Mouse (Mus musculus) right cerebral cortex, adult 2 months (tissue): ENCODE data around the gene B3gnt8.
"Not testable (repeated sequence)": the region's sequence is repeated elsewhere in the genome, so short reads cannot be mapped to it uniquely, and the experiment has no call there.

ENCODE experiments used
- DNase-seq, 2 experiments: peaks; one replicate each; pipeline ENCODE4 v3.0.0; 2021 to 2022; ENCODE audit warnings: low spot score in 2 of 2

B3gnt8 gene

DNA sequence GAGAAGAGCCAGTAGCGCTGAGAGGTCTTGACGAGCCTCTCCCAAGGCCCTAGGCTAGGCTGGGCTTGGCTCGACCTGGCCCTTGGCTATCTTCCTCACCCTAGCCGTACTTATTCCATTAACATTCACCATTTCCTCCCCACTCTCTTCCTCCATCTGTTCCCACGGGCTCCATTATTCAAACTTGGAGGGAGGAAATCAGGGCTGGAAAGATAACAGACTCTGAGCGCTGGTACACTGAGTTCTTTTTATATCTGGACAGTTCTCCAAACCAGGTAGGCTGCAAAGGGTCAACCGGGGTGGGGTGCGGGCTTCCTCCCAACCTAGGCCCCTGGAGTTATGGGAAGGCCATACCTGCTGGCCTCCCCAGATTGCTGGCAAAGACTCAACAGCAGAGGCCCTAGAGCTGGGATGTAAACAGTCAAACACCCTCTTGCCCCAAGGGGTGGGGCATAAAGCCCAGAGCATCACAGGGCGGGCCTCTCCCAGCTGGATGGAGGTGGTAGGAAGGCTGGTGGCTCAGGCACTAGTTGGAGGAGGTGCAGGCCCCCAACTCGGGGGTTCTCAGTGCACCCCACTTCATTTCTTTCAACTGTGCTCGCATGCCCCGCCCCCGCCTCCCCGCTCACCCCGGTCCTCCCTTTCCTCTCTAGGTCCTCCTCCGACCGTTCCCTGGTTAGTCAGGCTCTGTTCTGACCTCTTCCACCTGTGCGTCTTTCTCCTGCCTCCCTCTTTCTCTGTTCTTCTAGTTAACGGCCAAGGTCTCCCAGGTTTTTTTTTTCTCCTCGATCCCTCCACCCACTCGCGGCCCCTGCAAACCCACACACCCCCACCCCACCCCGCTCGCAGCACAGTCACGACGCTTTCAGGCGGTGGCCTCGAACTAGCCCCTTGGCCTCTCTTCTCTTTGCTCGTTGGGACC lies at the start of gene B3gnt8:
B3gnt8 (plus strand) TSS at position 146 of the 922 bp plus-strand sequence.
- DNase-seq = no peak

DNA sequence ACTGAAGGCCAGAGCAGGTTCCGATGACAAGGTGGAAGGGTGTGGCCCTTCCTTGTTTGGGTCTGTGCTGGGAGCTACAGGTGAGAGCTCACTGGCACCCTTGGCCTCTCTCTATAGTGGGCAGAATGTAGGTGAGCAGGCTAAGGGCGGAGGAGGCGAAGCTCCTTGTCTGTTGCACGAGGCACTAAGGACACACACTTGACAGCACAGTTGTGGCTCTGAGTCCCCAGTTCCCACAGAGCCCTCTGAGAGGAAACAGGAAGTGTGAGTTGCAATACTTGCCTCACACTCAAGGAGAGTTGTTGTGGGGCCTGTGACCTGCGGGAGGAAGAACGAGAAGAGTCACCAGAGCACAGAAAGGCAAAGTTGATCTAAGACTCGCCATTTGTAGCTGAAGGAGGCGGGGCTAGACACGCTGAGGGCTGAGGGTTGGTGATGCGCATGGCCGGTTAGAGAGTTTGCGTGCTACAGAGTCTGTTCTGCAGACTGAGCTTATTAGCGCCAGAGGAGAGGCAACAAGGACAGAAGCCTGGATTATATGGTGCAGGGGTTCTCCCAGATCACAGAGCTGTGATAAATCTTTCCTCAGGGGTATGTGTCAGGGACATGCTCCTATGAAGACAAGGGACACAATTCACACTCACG lies 49.5 kb upstream of the B3gnt8 start:
- DNase-seq = not testable (repeated sequence)

DNA sequence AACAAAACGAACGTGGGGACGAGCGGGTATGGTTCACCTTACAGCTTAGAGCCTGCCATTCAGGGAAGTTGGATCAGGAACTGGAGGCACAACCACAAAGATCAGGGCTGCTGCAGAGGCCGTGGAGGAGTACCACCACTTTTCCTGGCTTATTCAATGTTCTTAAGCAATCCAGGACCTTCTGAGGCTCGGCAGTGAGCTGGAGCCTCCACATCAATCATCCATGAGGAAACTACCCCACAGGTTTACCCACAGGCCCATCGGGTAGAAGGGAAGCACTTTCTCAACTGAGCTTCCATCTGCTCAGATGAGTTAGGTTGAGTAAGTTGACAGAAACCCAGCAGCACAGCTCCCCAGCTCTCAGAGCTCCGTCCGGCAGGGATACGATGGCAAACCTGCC lies 47.0 kb upstream of the B3gnt8 start:
- no peak for DNase-seq

DNA sequence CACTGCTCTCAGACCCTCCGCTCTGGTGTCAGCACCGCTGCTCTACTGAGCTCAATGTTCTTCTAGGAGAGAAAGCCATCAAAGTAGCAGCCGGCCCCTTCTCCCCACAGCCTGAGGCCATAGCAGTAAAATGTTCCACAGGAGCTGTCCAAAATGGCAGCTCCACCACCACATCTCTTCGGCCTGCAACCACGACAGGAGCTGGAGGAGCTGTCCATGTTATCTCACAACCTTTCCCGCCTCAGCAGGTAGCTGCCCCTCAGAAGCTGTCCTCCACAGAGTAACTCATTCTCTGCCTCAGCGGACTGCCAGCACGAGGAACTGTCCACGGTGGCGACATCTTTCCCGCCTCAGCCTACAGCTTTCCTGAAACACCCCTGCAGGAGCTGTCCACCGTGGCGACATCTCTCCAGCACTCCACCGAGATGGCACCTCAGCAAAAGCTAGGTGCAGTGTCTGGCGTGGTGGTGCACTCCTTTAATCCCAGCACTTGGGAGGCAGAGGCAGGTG lies 44.1 kb upstream of the B3gnt8 start:
- DNase-seq = no peak

DNA sequence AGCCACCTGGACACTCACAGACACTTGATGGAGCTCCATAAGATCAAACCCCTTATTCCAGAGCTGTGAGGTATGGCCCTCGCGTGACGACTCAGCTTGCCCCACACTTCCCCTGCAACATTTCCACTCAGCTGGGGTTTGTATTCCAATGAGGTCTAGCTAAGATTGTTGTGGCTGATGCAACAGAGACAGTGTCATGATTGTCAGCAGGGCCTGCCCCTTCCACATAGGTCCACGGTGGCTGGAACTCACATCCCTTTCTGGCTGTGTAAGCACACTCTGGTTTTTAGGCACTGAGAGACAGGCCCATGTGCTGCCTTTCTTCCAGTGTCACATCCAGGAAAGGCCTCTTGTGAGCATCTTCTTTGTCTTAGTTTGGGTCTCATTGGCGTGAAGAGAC lies 41.8 kb upstream of the B3gnt8 start:
- DNase-seq = no peak

DNA sequence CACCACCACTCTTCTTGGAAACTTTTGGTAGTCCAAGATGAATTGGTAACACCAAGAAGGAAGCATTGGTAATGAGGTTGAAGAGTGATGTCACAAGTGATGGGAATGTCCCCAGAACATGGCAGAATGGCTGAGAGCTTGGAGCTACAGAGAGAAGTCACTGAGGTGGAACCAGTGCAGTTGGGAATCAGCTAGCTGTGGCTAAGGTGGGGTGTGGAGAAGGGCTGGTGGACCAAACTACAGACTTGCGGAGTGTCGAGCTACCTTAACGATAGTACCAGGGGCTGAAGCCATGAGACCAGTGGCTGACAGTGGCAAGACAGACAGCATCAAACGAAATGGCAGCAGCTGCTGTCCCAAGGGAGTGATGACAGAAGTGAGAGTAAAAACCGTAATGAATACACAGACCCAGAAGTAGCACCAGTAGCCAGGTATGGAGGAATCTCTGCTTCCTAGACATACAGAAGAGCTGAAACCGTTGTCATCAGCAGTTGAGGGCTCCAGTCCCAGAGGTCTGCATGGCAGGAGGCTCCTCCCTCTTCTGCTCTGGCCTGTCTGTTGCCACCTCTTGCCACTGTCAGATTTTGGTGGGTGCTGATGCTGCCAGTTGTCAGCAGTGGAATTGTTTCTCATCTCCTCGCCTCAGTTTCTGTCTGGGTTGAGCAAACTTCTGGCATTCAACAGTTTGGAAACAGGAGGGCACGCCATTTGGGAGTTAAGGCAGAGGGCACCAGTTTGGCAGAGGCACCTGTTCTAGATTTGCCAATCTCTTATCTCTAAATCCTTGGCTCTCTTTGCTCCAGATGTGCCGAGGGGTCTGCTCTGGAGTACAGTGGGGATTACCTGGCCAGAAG lies 40.9 kb upstream of the B3gnt8 start:
- no peak for DNase-seq

DNA sequence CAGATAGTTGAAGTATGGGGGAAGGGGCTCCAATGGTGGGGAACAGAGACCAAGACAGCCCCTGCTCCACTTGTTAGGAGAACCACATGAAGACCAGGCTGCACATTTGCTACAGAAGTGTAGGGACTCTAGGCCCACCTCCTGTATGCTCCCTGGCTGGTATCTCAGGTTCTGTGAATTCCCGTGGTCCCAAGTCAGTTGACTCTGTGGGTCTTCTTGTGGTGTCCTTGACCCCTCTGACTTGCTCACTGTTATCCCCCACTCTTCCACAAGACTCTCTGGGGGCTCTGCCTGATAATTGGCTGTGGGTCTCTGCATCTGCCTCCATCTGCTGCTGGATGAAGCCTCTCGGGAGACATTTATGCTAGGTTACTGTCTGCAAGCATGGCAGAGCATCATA lies 35.2 kb upstream of the B3gnt8 start:
- DNase-seq = no peak

DNA sequence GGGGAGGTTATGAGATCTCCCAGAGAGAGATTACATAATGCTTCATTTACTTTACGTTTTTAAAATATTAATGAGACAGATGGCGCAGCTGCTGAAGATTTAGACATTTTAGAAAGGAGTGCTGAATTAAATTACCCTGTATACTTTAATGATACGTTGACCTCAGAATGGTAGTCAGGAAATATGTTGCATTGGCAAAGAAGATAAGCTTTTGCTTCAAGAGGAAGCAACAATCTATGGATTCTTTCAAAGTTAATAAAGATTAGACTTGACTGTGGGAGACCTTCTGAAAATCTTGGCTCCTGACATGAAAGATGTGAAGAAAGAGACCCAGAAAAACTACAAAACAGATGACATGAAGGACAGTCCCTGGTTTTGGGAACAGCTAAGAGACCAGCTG lies 32.6 kb upstream of the B3gnt8 start:
- no peak for DNase-seq

DNA sequence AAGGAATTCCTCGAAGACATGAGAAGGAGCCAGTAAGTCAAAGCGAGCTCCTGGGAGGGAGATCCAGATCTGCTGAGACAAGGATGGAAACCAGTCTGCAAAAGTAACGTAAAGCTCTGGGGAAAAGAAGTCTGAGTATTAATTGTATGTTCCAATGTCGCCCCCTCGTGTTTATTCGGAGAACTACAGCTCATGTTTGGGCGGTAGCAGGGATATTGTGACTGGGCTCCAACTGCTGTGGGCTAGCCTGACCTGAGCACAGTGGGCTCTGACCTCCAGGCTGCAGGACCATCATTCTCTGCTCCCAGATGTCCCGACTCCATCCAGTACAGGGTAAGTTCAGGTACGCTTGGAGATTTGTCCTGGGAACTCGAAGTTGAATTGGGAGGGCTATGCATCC lies 26.8 kb upstream of the B3gnt8 start:
- DNase-seq = peak; percentile 86 to 89

DNA sequence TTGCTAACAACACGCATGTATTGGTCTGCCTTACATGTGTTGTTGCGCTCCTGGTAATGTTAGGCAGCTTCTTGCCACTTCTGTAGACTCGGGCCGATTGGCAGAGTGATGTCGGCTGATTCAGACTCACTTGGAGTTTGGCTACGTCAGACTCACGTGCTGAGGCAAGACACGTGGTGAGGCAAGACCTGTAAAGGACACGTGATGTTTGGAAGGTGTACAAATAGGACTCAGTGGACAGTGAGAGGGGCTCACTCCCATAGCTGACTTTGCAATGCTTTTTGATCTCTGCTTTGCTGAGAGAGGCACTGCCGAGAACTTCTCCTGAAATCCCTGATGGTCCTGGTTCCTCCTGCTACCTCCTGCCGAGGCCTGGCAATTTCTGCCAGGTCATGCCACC lies 25.8 kb upstream of the B3gnt8 start:
- DNase-seq = no peak

DNA sequence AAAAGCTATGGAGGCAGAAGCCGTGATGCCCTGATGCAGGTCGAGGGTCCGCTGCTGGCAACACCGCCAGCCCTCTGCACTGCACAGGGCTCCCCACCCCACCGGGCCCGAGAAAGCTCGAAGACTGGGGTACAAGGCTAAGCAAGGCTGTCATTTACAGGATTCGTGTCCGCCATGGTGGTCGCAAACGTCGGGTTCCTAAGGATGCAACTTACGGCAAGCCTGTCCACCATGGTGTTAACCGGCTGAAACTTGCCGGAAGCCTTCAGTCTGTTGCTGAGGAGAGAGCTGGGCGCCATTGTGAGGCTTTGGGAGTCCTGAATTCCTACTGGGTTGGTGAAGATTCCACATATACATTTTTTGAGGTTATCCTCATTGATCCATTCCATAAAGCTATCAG lies 25.1 kb upstream of the B3gnt8 start:
- no peak for DNase-seq

DNA sequence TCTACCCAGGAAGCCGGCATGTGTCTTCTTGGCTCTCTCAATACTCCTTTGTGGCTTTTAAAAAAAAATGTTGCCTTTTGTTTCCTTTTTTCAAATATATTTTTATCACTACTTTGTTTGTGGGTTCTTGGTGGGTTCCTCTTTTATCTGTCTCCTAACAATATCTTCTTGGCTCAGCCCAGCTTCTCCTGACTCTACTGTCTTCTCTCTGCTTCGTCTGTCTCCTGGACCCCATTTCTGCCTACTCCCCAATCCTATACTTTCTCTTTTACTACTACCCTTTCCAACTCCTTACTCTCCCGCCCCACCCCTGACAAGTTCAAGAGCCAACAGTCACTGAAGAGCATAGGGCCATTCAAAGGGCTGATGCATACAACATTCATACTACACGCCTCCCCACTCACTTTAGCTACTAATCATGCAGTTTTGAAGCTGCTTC lies 19.8 kb upstream of the B3gnt8 start:
- no peak for DNase-seq

DNA sequence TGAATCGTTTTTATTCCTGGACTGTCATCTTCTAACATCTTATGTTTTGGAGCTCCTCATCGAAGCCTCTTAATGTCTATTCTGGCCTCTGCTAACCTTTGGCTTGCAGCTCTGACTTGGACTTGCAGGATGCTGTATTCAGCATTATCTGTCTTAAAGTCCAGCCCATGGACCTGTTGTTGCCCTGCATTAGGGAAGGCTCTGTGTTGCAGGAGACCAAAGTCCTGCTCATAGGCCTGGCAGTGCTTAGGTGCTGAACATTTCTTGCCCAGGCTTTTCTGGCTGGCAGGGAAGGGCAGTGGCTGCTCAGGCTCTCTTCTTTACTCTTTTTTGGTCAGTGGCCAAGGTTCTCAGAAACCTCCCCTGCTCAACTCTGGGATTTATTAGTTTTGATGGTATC lies 19.3 kb upstream of the B3gnt8 start:
- no peak for DNase-seq

DNA sequence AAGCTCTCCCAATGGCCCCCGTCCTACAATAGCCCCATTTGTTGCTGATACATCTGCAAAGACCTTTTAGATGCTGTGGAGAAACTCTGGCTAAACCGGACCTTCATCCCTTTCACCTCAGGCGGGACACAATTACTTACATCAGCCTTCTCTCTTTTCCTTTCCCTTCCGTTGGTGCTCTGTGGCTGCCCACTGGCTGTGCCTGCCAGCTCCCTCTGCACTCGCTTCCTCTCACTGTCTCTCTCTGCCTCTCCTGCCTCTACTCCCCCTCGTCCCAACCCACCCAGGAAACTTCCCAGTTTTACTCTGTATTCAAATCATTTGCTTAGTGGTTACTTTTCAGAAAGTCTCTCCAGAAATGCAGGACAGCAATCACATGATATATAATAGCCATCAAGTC lies 16.4 kb upstream of the B3gnt8 start:
- DNase-seq = no peak

DNA sequence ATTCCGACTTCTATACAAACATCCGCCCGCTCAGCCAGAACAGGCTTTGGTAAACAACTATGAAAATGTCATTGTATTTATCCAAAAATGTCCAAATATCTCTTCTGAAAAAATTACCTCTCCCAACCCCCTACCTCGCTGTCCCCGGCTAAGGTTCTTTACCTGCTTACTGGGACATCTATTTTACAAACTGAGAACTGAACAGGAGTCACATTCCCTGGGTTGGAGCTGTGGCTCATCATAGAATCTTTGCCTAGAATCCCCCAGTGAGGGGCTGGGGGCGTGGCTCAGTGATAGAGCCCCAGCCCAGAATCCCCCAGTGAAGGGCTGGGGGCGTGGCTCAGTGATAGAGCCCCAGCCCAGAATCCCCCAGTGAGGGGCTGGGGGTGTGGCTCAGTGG lies 15.0 kb upstream of the B3gnt8 start:
- DNase-seq = no peak

DNA sequence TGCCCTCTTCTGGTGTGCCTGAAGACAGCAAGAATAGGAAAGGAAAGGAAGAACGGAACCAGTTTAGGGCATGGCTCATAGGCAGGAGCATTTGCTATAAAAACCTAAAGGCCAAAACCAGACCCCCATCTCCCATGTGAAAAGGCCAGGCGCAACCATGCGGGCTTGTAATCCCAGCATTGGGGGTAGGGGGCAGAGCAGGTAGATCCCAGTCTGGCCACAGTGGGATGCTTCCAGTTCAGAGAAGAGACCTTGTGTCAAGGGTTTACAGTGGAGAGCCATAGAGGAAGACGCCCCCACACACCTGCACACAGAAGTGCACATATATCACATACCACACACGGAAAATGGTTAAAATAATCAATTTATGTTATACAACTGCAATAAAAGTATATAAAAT lies 12.4 kb upstream of the B3gnt8 start:
- DNase-seq = no peak

DNA sequence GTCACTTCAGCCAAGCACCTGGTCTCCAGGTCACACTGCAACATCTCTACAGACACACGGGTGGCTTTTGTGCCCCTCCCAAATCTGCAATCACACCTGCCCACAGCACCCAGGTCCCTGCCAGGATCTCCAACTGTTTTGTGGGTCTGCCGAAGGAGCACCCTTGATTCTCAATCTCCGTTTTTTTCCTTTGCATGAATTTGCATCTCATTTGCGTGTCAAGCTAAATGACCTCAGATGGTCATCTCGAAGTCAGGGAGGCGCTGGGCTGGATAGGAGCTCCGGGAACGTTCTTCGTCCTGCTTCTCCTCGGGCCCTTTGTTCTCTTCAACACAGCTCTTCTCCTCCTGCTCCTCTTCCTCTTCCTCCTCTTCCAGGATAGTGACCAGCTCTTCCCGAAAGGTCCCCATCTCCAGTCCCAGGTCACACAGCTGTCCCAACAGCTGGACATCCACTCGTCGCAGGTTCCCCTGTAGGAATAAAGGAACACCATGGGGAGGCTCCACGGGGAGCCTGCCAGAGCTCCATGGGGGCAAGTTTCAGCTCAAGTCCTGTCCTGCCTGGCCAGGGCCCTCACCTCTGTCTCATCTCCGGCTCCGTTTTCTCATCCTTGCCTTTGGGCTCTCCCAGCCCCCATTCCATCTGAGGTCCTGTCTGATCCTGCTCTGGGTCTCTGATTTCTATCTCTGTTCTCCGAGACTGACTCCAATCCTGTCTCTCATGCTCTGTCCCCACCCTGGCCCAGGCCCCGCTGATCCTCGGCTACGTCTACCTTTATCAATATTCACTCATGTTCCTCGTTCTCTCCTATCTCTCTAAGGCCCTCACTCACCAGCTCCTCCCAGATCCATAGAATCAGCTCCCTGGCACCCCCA lies 11.4 kb upstream of the B3gnt8 start:
- no peak for DNase-seq

DNA sequence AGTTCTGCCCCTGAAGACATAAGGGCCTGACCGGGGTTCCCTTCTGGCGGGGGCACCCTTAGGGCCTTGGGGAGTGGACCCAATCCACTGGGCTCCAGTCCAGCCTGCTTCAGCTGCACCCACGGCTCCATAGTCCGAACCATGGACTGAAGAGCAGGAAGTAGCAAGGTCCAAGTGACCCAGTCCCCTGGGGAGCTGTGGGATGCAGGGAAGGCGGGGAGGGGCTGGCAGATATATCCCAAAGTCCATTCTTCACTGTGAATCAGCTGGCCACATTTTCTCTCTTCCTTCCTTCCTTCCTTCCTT lies 10.8 kb upstream of the B3gnt8 start, which contains the start of gene Erich4:
Erich4 (minus strand) TSS at position 187 of the 306 bp plus-strand sequence.
- no peak for DNase-seq

DNA sequence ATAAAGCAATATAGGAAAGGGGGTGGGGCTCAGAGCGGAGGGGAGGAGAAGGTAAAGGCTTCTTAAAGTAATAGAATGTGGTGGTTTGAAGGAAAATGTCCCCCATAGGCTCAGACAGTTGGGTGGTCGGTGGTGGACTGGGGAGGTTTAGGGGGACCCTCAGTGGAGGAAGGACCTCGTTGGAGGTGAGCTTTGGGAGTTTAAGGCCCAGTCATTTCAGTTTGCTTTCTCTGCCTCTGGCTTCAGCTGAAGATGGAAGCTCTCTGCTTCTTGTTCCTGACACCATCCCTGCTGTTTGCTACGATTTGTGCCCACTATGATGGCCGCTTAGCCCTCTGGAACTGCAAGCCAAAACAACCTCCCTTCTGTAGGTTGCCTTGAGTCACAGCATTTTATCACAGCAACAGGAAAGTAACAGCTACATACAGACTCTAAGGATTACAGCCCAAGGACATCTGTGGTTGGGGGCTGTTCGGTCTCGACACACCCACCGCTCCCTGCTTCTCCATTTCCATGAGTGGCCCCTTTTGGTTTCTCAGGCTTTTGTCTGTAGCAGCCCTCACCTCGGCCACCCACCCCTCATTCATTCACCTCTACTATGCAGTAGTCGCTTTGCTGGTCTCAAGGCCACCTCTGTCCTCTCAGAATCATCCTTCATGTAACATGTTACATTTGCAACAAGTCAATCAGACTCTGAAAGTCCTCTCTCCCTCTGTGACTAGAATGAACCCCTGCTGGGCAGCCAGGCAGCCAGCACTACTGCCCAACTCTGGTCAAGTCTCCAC lies 8.9 kb upstream of the B3gnt8 start:
- no peak for DNase-seq
